Mouse (Mus musculus): Measurements from ENCODE around the gene Mlst8. TPM values are rescaled to one million over a fixed set of nuclear protein-coding genes. Genes with fewer than 3 reads are reported as not detected.

The Mlst8 gene
- total and polyA plus RNA-seq, 3 experiments, result 10.0 to 24.7 (median 14.0) TPM

- Histone ChIP-seq H3K4me3 (replicated peaks in 1 of 3; ENCODE audit: low read depth in 2 of 3, low read length in 2 of 3, poor library complexity in 1 of 3) (no peak within 1 kb of the TSS), H3K27ac (ENCODE audit: insufficient read depth, low read depth) (no peak within 1 kb of the TSS), H3K36me3 (replicated peaks in 1 of 2; ENCODE audit: control insufficient read depth in 1 of 2, insufficient read depth in 1 of 2, low read length in 1 of 2) (peaks cover 90 to 100% of the 10 kb centered on the region in 2 experiments), H3K79me2 (replicated peaks; ENCODE audit: control insufficient read depth, extremely low read depth, insufficient read depth, poor library complexity, severe bottlenecking) (no peaks in the 10 kb centered on the region), H3K4me2 (ENCODE audit: insufficient read depth, low read depth, poor library complexity, severe bottlenecking) (no peak within 1 kb of the TSS), H3K9me3 (replicated peaks; ENCODE audit: low read length) (no peaks in the 10 kb centered on the region), H3K9ac (ENCODE audit: insufficient read depth, low read depth) (no peak within 1 kb of the TSS), H3K27me3 (replicated peaks) (no peaks in the 10 kb centered on the region), H3K4me1 (ENCODE audit: control insufficient read depth in 1 of 2, insufficient read depth in 2 of 2) (peaks cover 0 to 12% of the 10 kb centered on the region in 2 experiments; a peak in 2 of 4 replicates)
- in situ Hi-C loops (cut with MboI; ENCODE audit: low pct_ligation_motif_present, low pct_unique_long_range_greater_than_20kb, low sequenced_read_pairs), result no loop called here
- no peak for DNase-seq (ENCODE audit: extremely low read depth)
- dilution Hi-C loops (cut with MboI; ENCODE audit: extremely low pct_ligation_motif_present, extremely low pct_unique_long_range_greater_than_20kb, low sequenced_read_pairs), result no loop called here
- TF ChIP-seq E2F4 (IDR thresholded peaks at IDR 0.05; ENCODE audit: insufficient replicate concordance, low read depth, low read length), result no peak
- no peak for TF ChIP-seq NELFE (IDR thresholded peaks at IDR 0.05; ENCODE audit: low read depth, low read length)
- TF ChIP-seq MEF2A (IDR thresholded peaks at IDR 0.05; ENCODE audit: borderline replicate concordance, low read depth, low read length), result no peak
- TF ChIP-seq SMC3 (IDR thresholded peaks at IDR 0.05; ENCODE audit: low read depth, low read length), result no peak
- no peak for TF ChIP-seq JUN (IDR thresholded peaks at IDR 0.05; ENCODE audit: insufficient read depth, low read depth, low read length)
- no peak for TF ChIP-seq PAX5 (IDR thresholded peaks at IDR 0.05; ENCODE audit: low read length)
- TF ChIP-seq MAX (IDR thresholded peaks at IDR 0.05; ENCODE audit: low read length), result no peak
- no peak for TF ChIP-seq POLR2AphosphoS2 (IDR thresholded peaks at IDR 0.05; ENCODE audit: low read depth, low read length)
- TF ChIP-seq JUND (conservative IDR thresholded peaks at IDR 0.05; ENCODE audit: low read depth, low read length), result no peak
- no peak for TF ChIP-seq SIN3A (IDR thresholded peaks at IDR 0.05; ENCODE audit: low read length)
- no peak for TF ChIP-seq CTCF (conservative IDR thresholded peaks at IDR 0.05 in 1 of 2, IDR thresholded peaks at IDR 0.05 in 1 of 2; ENCODE audit: low read depth in 2 of 2, low read length in 2 of 2)
- TF ChIP-seq HCFC1 (IDR thresholded peaks at IDR 0.05; ENCODE audit: low read depth, low read length), result no peak
These were observed 36.2 kb downstream of the Mlst8 start, which contains the start of gene Dnase1l2 for GRCm38 (mm10) chr17:24442632-24443155. Gene Dnase1l2 (minus strand): TSS chr17:24443105.

DNA sequence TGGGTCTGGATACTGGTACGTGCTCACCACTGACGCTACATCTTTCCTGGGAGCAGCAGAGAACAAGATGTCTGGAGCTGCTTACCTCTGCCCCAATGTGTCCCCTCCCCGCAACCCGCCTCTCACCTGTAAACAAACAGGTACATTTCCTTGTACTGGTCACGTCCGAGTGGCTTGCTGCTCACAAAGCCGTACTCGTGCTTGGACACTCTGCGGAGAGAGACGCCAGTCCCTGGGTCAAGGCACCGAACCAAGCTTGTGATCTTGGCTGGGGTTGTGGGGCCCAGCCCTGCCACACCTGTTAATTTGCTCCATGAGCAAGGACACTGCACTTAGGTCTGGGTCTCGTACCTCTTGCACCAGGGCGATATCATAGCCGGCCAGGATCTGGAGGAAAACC, 36.8 kb downstream of the Mlst8 start:
- TF ChIP-seq UBTF (IDR thresholded peaks at IDR 0.05; ENCODE audit: low read depth, low read length), result no peak
- no peak for TF ChIP-seq RAD21 (IDR thresholded peaks at IDR 0.05; ENCODE audit: low read depth, low read length)
- TF ChIP-seq E2F4 (IDR thresholded peaks at IDR 0.05; ENCODE audit: insufficient replicate concordance, low read depth, low read length), result no peak
- no peak for TF ChIP-seq JUN (IDR thresholded peaks at IDR 0.05; ENCODE audit: insufficient read depth, low read depth, low read length)
- TF ChIP-seq MYC (IDR thresholded peaks at IDR 0.05; ENCODE audit: low read depth, low read length), result no peak
- TF ChIP-seq ZNF384 (IDR thresholded peaks at IDR 0.05; ENCODE audit: low read depth, low read length), result no peak
- TF ChIP-seq MAFK (IDR thresholded peaks at IDR 0.05; ENCODE audit: insufficient replicate concordance, low read length), result no peak
- no peak for TF ChIP-seq TBP (conservative IDR thresholded peaks at IDR 0.05; ENCODE audit: low read depth, low read length)
- TF ChIP-seq NELFE (IDR thresholded peaks at IDR 0.05; ENCODE audit: low read depth, low read length), result no peak
- TF ChIP-seq MAX (IDR thresholded peaks at IDR 0.05; ENCODE audit: low read length), result no peak
- no peak for TF ChIP-seq USF2 (conservative IDR thresholded peaks at IDR 0.05; ENCODE audit: low read depth, low read length)
- TF ChIP-seq ZKSCAN1 (IDR thresholded peaks at IDR 0.05; ENCODE audit: borderline replicate concordance, low read depth, low read length), result no peak
- Histone ChIP-seq H3K9ac (ENCODE audit: insufficient read depth, low read depth) (no peak overlapping the region), H3K4me3 (replicated peaks in 1 of 3; ENCODE audit: low read depth in 2 of 3, low read length in 2 of 3, poor library complexity in 1 of 3) (no peak overlapping the region), H3K27me3 (replicated peaks) (no peaks in the 10 kb centered on the region), H3K36me3 (replicated peaks in 1 of 2; ENCODE audit: control insufficient read depth in 1 of 2, insufficient read depth in 1 of 2, low read length in 1 of 2) (peaks cover 89 to 100% of the 10 kb centered on the region in 2 experiments), H3K4me2 (ENCODE audit: insufficient read depth, low read depth, poor library complexity, severe bottlenecking) (no peak overlapping the region), H3K9me3 (replicated peaks; ENCODE audit: low read length) (no peaks in the 10 kb centered on the region), H3K79me2 (replicated peaks; ENCODE audit: control insufficient read depth, extremely low read depth, insufficient read depth, poor library complexity, severe bottlenecking) (no peaks in the 10 kb centered on the region), H3K27ac (ENCODE audit: insufficient read depth, low read depth) (no peak overlapping the region), H3K4me1 (ENCODE audit: control insufficient read depth in 1 of 2, insufficient read depth in 2 of 2) (peaks cover 0 to 6% of the 10 kb centered on the region in 2 experiments; a peak in 1 of 4 replicates)
- DNase-seq (ENCODE audit: extremely low read depth), result no peak
- in situ Hi-C loops (cut with MboI; ENCODE audit: low pct_ligation_motif_present, low pct_unique_long_range_greater_than_20kb, low sequenced_read_pairs) (no loop called here), dilution Hi-C loops (cut with MboI; ENCODE audit: extremely low pct_ligation_motif_present, extremely low pct_unique_long_range_greater_than_20kb, low sequenced_read_pairs) (no loop called here)

Measured in CH12.LX (cell line).